Mouse (Mus musculus) stomach, postnatal 0 days (tissue): ENCODE results near the gene Fem1a.

Experiments
- CTCF ChIP-seq: IDR thresholded peaks from 2 replicates; pipeline ENCODE4 v1.5.1; 2016; ENCODE audit warnings: antibody characterized with exemption, low read depth, mild to moderate bottlenecking, moderate library complexity
- EP300 ChIP-seq: optimal IDR thresholded peaks from 2 replicates; pipeline ENCODE3; 2016; ENCODE audit warnings: antibody characterized with exemption

DNA sequence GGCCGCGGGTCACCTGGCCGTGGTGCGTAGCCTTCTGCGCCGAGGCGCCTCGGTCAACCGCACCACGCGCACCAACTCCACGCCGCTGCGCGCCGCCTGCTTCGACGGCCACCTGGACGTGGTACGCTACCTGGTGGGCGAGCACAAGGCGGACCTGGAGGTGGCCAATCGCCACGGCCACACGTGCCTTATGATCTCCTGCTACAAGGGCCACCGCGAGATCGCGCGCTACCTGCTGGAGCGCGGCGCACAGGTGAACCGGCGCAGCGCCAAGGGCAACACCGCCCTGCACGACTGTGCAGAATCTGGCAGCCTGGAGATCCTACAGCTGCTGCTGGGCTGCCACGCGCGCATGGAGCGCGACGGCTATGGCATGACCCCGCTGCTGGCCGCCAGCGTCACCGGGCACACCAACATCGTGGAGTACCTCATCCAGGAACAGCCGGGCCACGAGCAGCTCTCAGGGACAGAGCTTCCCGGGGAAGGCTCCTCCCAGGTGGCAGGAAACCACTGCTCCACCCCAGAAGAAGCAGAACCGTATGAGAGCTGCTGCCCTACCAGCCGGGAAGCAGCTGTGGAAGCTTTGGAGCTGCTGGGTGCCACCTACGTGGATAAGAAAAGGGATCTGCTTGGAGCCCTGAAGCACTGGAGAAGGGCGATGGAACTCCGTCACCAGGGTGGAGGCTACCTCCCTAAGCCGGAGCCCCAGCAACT, 728 bp downstream of the Fem1a start:
- TF ChIP-seq CTCF (no peak), EP300 (no peak)
